Mouse (Mus musculus): Measurements from ENCODE around the gene Ankrd27. TPM values are rescaled to one million over a fixed set of nuclear protein-coding genes. Genes with fewer than 3 reads are reported as not detected.
A peak's percentile ranks its signal among the peaks of the same experiment; 100 is the strongest.

Ankrd27 gene
- total RNA-seq, 2 experiments from 2014 or later, result 40.3 to 42.6 TPM

- intact Hi-C loops (cut with DNase I), result loop anchor here (10.0 kb wide), 1 partner anchor 1673 kb away; no protein-coding TSS in a partner anchor
- no peak for DNase-seq (ENCODE audit: low spot score in 2 of 2)
These were observed 95.5 kb downstream of the Ankrd27 start for GRCm38 (mm10) chr7:35681559-35681958.

- intact Hi-C loops (cut with DNase I), result loop anchor here (10.0 kb wide), 1 partner anchor 1671 kb away; no protein-coding TSS in a partner anchor
- no peak for DNase-seq (ENCODE audit: low spot score in 2 of 2)
These were observed 97.5 kb downstream of the Ankrd27 start for GRCm38 (mm10) chr7:35683409-35684122.

- intact Hi-C loops (cut with DNase I), result loop anchor here (1.0 to 10.0 kb wide), 2 partner anchors 68 to 1669 kb away; partner anchors contain the start of gene Dpy19l3
- DNase-seq (ENCODE audit: low spot score in 2 of 2), result no peak
These were observed 100.2 kb downstream of the Ankrd27 start for GRCm38 (mm10) chr7:35686216-35686615.

GRCm38 (mm10) chr7:35686756-35687155 is 100.7 kb downstream of the Ankrd27 start:
- intact Hi-C loops (cut with DNase I), result loop anchor here (1.0 to 10.0 kb wide), 2 partner anchors 68 to 1668 kb away; partner anchors contain the start of gene Dpy19l3
- peak; percentile 33 to 46 for DNase-seq (ENCODE audit: low spot score in 2 of 2)

GRCm38 (mm10) chr7:35687229-35687628 is 101.2 kb downstream of the Ankrd27 start:
- intact Hi-C loops (cut with DNase I), result loop anchor here (10.0 kb wide), 1 partner anchor 1668 kb away; no protein-coding TSS in a partner anchor

GRCm38 (mm10) chr7:35688276-35688675 is 102.2 kb downstream of the Ankrd27 start:
- intact Hi-C loops (cut with DNase I), result loop anchor here (10.0 kb wide), 1 partner anchor 1667 kb away; no protein-coding TSS in a partner anchor
- no peak for DNase-seq (ENCODE audit: low spot score in 2 of 2)

More at GRCm38 (mm10) chr7:35687229-35687628, 101.2 kb downstream of the Ankrd27 start:
- no peak for DNase-seq (ENCODE audit: low spot score in 2 of 2)

Other genes with a start within 250 kb of the Ankrd27 start
- gene Faap24, start 189.4 kb upstream of the Ankrd27 start, total RNA-seq (2021), result 1 to 10 TPM; 7.7 to 8.3 TPM
- gene Cep89, start 189.2 kb upstream of the Ankrd27 start, total RNA-seq (2021), result 10 to 100 TPM; 18.2 to 23.3 TPM
- not detected for gene Slc7a9, start 137.4 kb upstream of the Ankrd27 start, total RNA-seq (2021)
- gene Tdrd12, start 48.5 kb upstream of the Ankrd27 start, total RNA-seq (2021), result under 1 TPM; 0.23 to 0.53 TPM
- 10 to 100 TPM; 69.2 to 73.8 TPM for gene Nudt19, start 29.9 kb upstream of the Ankrd27 start, total RNA-seq (2021)
- under 1 TPM; 0.48 TPM for gene Rgs9bp, start 662 bp upstream of the Ankrd27 start, total RNA-seq (2021)
- 10 to 100 TPM; 67.3 to 72.0 TPM for gene Pdcd5, start 61.3 kb downstream of the Ankrd27 start, total RNA-seq (2021)
- 10 to 100 TPM; 64.0 to 68.2 TPM for gene Dpy19l3, start 168.2 kb downstream of the Ankrd27 start, total RNA-seq (2021)
- gene Zfp507, start 216.8 kb downstream of the Ankrd27 start, total RNA-seq (2021), result 10 to 100 TPM; 28.9 to 31.8 TPM